Mouse (Mus musculus) intestine, embryonic 15.5 days (tissue): Measurements from ENCODE around the gene Iars2. TPM values are rescaled to one million over a fixed set of nuclear protein-coding genes. Genes with fewer than 3 reads are reported as not detected.
A peak's percentile ranks its signal among the peaks of the same experiment; 100 is the strongest.
"Not testable (repeated sequence)": the region's sequence is repeated elsewhere in the genome, so short reads cannot be mapped to it uniquely, and the experiment has no call there.

Source experiments
- ATAC-seq: fragments of 200-750 bp; cut with Nextera tagmentation; 2 replicates; pipeline ENCODE4 v1.8.0; 2017; ENCODE audit warnings: moderate TSS enrichment, moderate library complexity
- H3K27ac ChIP-seq: fragments of 300-500 bp; sonication (generic); 2 replicates; pipeline ENCODE4 v1.5.1; 2015; ENCODE audit warnings: mild to moderate bottlenecking, inconsistent platforms
- H3K27me3 ChIP-seq: fragments of 300-500 bp; sonication (generic); replicated peaks from 2 replicates; pipeline ENCODE4 v1.6.1; 2015; ENCODE audit warnings: inconsistent platforms
- H3K36me3 ChIP-seq: fragments of 300-500 bp; sonication (generic); 2 replicates; pipeline ENCODE4 v1.6.1; 2015; ENCODE audit warnings: inconsistent platforms
- H3K4me1 ChIP-seq: fragments of 300-500 bp; sonication (generic); replicated peaks from 2 replicates; pipeline ENCODE4 v1.6.1; 2015; ENCODE audit warnings: inconsistent platforms
- H3K4me2 ChIP-seq: fragments of 300-500 bp; sonication (generic); replicated peaks from 2 replicates; pipeline ENCODE4 v1.6.1; 2015; ENCODE audit warnings: mild to moderate bottlenecking, inconsistent platforms
- H3K4me3 ChIP-seq: fragments of 300-500 bp; sonication (generic); replicated peaks from 2 replicates; pipeline ENCODE4 v1.5.1; 2015; ENCODE audit warnings: inconsistent platforms
- H3K9ac ChIP-seq: fragments of 300-500 bp; sonication (generic); 2 replicates; pipeline ENCODE4 v1.6.1; 2015; ENCODE audit warnings: inconsistent platforms
- H3K9me3 ChIP-seq: fragments of 300-500 bp; sonication (generic); 2 replicates; pipeline ENCODE4 v1.6.1; 2016; ENCODE audit warnings: inconsistent platforms
- WGBS: fragments of 180-500 bp; shearing (Covaris S2); methylation state at CpG from one replicate; pipeline ENCODE4 v1.1.7; 2015; 5-methylcytosine and 5-hydroxymethylcytosine counted together
- polyA plus RNA-seq: library from polyadenylated mRNA; unstranded; fragments of >200 nt; fragmentation: Nextera tagmentation; extraction: Ambion mirVana; gene quantifications from 2 replicates; pipeline ENCODE4 v1.2.1, GENCODE M21; 2015

The Iars2 gene
- polyA plus RNA-seq, 1 experiment from 2014 or later = 61.9 TPM

DNA sequence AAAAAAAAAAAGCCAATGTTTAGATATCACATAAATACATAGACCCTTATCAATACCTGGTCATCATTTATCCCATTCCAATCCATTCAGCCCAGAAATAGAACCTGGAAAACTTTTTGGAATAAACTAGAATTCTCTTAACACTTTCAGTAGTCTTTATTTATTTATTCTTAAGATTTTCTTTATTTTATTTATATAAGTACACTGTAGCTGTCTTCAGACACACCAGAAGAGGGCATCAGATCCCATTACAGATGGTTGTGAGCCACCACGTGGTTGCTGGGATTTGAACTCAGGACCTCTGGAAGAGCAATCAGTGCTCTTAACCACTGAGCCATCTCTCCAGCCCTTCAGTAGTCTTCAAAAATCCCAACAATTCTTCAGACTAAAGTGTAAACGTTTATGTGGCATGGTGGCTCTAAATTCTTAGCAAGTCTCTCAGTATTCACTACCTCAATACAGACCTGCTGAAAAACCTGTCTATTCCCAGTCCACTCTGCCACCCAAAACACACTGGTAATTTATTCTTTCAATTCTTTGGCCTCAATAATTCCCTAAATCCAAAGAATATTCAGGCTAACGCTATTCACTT is 1.3 kb downstream of the Iars2 start:
- not testable (repeated sequence) for H3K9me3 ChIP-seq, H3K27ac ChIP-seq, H3K27me3 ChIP-seq, ATAC-seq, H3K4me1 ChIP-seq
- Histone ChIP-seq H3K36me3 (peaks cover 21% of the 10 kb centered on the region), H3K9ac (peak overlapping the region; percentile 94), H3K4me3 (peak overlapping the region; percentile 99), H3K4me2 (peak overlapping the region; percentile 65)
- WGBS = 54% methylated on average over 3 of the region's 3 CpGs

DNA sequence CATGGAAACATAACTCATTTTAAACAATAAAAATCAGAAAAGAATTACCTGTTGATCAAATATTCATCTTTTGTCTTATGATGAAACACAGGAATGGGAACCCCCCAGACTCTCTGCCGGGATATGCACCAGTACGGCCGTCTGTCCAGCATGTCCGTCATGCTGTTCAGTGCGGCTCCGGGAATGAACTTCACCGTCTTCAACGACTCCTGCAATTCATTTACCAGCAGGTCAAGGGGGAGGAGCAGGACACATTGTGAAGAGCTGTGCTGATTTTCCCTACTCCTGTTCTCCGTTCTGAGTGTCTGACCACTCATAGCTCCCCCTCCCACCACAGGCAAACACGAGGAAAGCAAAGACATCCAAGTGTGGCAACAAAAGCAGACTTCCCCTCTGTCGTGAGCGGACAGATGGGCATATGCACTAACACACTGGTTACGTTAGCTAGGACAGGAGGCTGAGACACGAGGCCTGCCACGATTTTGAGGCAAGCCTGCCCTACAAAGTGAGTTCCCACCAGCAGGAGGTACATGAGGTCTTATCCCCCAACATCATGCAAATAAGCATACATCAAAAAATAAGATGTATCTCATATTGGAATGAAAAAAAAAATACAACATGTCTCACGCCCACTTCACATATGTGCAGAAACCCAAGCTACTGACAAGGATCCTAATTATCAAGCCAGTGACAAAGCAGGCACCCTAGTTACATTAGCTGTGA is 13.2 kb downstream of the Iars2 start:
- Histone ChIP-seq H3K4me3 (no peak overlapping the region), H3K36me3 (peaks cover 19% of the 10 kb centered on the region), H3K27ac (no peak overlapping the region), H3K4me1 (no peaks in the 10 kb centered on the region; the same call in 1 of the 2 replicates), H3K9me3 (no peaks in the 10 kb centered on the region), H3K27me3 (no peaks in the 10 kb centered on the region), H3K4me2 (no peak overlapping the region), H3K9ac (no peak overlapping the region)
- 85% methylated on average over 16 of the region's 16 CpGs for WGBS
- ATAC-seq = no peak

DNA sequence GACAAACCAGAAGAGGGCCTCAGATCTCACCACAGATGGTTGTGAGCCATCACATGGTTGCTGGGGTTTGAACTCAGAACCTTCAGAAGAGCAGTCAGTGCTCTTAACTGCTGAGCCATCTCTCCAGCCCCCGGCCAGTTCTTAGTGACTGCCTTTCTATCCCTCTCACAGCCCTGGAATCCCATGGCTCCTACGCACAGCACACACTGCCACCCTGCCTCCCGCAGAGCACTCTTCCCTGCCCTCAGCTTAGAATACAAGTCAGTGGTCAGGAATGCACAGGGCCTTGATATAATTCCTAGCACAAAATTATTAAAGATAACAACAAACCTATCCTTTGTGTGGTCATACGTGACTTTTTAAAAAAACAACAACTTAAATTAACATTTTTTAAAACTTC is 14.7 kb downstream of the Iars2 start:
- WGBS = 92% methylated on average over 4 of the region's 4 CpGs
- Histone ChIP-seq H3K36me3 (peaks cover 15% of the 10 kb centered on the region), H3K4me2 (no peak overlapping the region), H3K4me1 (no peaks in the 10 kb centered on the region; the same call in 1 of the 2 replicates), H3K9me3 (no peaks in the 10 kb centered on the region), H3K4me3 (no peak overlapping the region), H3K27me3 (no peaks in the 10 kb centered on the region), H3K9ac (no peak overlapping the region), H3K27ac (no peak overlapping the region)
- ATAC-seq = no peak

DNA sequence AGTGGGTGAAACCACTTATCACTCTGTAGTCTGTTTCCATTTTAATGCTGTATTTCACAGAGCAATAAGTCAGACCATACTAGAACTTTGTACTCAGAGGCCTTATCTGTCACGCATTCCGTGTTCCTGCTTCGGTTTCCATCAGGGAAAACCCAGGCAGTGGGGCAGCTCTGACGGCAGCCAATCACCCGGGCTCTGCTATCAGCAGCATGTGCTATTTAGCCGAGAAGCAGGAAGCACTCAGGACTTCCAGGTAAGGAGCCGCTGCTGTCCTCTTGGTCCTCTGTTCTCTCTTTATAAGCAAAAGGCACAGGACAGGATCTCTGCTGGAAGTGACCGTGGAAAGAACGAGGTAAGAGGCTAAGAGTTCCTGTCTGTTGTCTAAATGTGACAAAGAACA is 17.2 kb downstream of the Iars2 start:
- WGBS = 67% methylated on average over 9 of the region's 9 CpGs
- no peaks in the 10 kb centered on the region for H3K27me3 ChIP-seq
- H3K27ac ChIP-seq = peak overlapping the region; percentile 37
- peak overlapping the region; percentile 13; the same call in 1 of the 2 replicates for H3K4me3 ChIP-seq
- H3K36me3 ChIP-seq = peaks cover 13% of the 10 kb centered on the region
- H3K4me1 ChIP-seq = no peaks in the 10 kb centered on the region; the same call in 1 of the 2 replicates
- ATAC-seq = peak; percentile 75
- no peaks in the 10 kb centered on the region; the same call in 1 of the 2 replicates for H3K9me3 ChIP-seq
- H3K9ac ChIP-seq = no peak overlapping the region
- H3K4me2 ChIP-seq = 0 out of 2 replicates have a peak overlapping the region, but pooled peaks have one; percentile 2

- peaks cover 15% of the 10 kb centered on the region for H3K36me3 ChIP-seq
- no peak overlapping the region for H3K4me3 ChIP-seq
- peak overlapping the region; percentile 33; the same call in 1 of the 2 replicates for H3K4me2 ChIP-seq
- no peak overlapping the region for H3K9ac ChIP-seq
- H3K9me3 ChIP-seq = no peaks in the 10 kb centered on the region; the same call in 1 of the 2 replicates
- ATAC-seq = peak; percentile 89
- H3K27me3 ChIP-seq = no peaks in the 10 kb centered on the region
- peak overlapping the region; percentile 89 for H3K27ac ChIP-seq
- no peaks in the 10 kb centered on the region; the same call in 1 of the 2 replicates for H3K4me1 ChIP-seq
- 55% methylated on average over 4 of the region's 4 CpGs for WGBS
These were observed 20.3 kb downstream of the Iars2 start for GRCm38 (mm10) chr1:185308908-185309307.

- Histone ChIP-seq H3K4me1 (no peaks in the 10 kb centered on the region; the same call in 1 of the 2 replicates), H3K27me3 (no peaks in the 10 kb centered on the region), H3K27ac (peak overlapping the region; percentile 89), H3K4me2 (0 out of 2 replicates have a peak overlapping the region, but pooled peaks have one; percentile 33), H3K9ac (no peak overlapping the region), H3K4me3 (no peak overlapping the region), H3K9me3 (no peaks in the 10 kb centered on the region; the same call in 1 of the 2 replicates), H3K36me3 (peaks cover 15% of the 10 kb centered on the region)
- peak; percentile 77 for ATAC-seq
- WGBS = 66% methylated on average over 2 of the region's 2 CpGs
These were observed 20.9 kb downstream of the Iars2 start for GRCm38 (mm10) chr1:185308334-185308733.

- WGBS = 68% methylated on average over 7 of the region's 7 CpGs
These were observed 21.6 kb downstream of the Iars2 start for GRCm38 (mm10) chr1:185307645-185308044.

GRCm38 (mm10) chr1:185306836-185307235 is 22.4 kb downstream of the Iars2 start:
- Histone ChIP-seq H3K4me2 (no peak overlapping the region), H3K27me3 (no peaks in the 10 kb centered on the region), H3K9ac (no peak overlapping the region), H3K4me3 (no peak overlapping the region), H3K4me1 (no peaks in the 10 kb centered on the region; the same call in 1 of the 2 replicates), H3K36me3 (peaks cover 24% of the 10 kb centered on the region), H3K27ac (no peak overlapping the region), H3K9me3 (no peaks in the 10 kb centered on the region; the same call in 1 of the 2 replicates)
- ATAC-seq = no peak
- 97% methylated on average over 12 of the region's 12 CpGs for WGBS

More at GRCm38 (mm10) chr1:185307645-185308044, 21.6 kb downstream of the Iars2 start:
- H3K27me3 ChIP-seq = no peaks in the 10 kb centered on the region
- peaks cover 20% of the 10 kb centered on the region for H3K36me3 ChIP-seq
- H3K9me3 ChIP-seq = no peaks in the 10 kb centered on the region; the same call in 1 of the 2 replicates
- ATAC-seq = peak; percentile 5; the same call in 1 of the 2 replicates
- H3K27ac ChIP-seq = peak overlapping the region; percentile 30
- H3K4me1 ChIP-seq = no peaks in the 10 kb centered on the region; the same call in 1 of the 2 replicates
- no peak overlapping the region for H3K4me3 ChIP-seq
- H3K4me2 ChIP-seq = 0 out of 2 replicates have a peak overlapping the region, but pooled peaks have one; percentile 10
- H3K9ac ChIP-seq = no peak overlapping the region

DNA sequence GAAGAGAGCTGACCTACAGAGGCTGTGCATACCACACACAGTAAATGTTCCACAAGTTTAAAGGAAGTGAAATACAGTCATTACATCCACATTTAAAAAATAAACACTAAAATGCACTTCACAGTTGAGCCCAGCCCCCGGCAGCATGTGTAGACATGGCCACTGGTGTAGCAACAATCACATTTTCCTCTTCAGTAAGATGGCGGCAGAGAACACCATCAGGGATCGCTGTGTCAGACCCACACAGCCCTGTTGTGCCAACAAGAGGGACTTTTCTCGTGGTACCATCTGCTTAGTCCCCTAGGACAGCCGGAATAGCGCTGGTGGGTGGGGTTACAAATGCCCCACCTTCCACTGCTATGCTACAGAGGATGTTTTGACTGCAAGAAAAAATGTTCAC is 26.4 kb downstream of the Iars2 start:
- no peak overlapping the region for H3K27ac ChIP-seq

DNA sequence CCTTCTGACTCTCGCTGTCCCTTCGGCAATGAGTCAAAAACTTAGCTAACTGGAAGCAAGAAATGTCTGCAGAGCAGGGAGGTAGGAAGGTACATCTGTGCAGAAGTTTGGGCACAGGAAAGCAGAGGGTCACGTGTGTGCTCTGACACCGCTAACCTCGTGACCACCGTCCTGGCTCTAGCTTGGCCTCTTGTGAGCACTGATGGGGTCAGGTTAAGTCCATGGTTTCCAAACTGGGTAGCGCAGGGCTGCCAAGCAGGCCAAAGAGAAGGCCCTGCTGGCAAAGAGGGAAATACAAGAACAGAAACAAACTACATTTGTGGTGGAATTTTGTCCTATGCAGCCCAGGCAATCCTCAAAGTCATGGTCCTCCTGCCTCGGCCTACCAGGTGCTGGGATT is 30.7 kb downstream of the Iars2 start:
- no peaks in the 10 kb centered on the region for H3K27me3 ChIP-seq
- peaks cover 41% of the 10 kb centered on the region for H3K36me3 ChIP-seq
- H3K4me3 ChIP-seq = no peak overlapping the region
- H3K4me2 ChIP-seq = no peak overlapping the region
- 95% methylated on average over 8 of the region's 8 CpGs for WGBS
- no peaks in the 10 kb centered on the region for H3K9me3 ChIP-seq
- ATAC-seq = no peak
- H3K9ac ChIP-seq = no peak overlapping the region
- H3K4me1 ChIP-seq = no peaks in the 10 kb centered on the region
- H3K27ac ChIP-seq = no peak overlapping the region

More for the DNA sequence above, 26.4 kb downstream of the Iars2 start:
- no peak for ATAC-seq
- Histone ChIP-seq H3K4me2 (no peak overlapping the region), H3K4me1 (no peaks in the 10 kb centered on the region), H3K4me3 (no peak overlapping the region), H3K9ac (no peak overlapping the region), H3K27me3 (no peaks in the 10 kb centered on the region), H3K36me3 (peaks cover 22% of the 10 kb centered on the region), H3K9me3 (no peaks in the 10 kb centered on the region; the same call in 1 of the 2 replicates)
- 94% methylated on average over 6 of the region's 6 CpGs for WGBS

DNA sequence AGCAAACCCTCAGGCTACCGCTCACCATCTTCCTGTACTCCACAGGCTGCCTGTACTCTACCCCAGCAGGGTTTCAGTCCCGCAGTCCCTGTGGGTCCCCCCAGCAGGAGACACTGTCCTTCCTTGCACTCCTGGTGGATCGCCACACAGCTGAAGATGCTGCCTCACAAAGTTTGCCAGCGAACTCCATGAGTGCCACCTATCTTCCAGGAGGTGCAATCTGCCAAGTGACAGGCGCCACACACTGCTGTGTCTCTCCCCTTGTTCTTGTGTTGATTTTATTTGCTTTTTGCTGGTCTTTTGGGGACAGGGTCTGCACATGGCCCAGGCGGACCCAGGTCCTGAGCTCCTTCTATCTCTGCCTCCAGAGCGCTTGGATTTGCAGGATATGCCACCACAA is 32.3 kb downstream of the Iars2 start:
- Histone ChIP-seq H3K27ac (no peak overlapping the region), H3K4me3 (no peak overlapping the region), H3K9ac (no peak overlapping the region), H3K9me3 (no peaks in the 10 kb centered on the region), H3K4me2 (no peak overlapping the region), H3K36me3 (peaks cover 39% of the 10 kb centered on the region), H3K4me1 (no peaks in the 10 kb centered on the region), H3K27me3 (no peaks in the 10 kb centered on the region)
- no peak for ATAC-seq
- WGBS = 85% methylated on average over 7 of the region's 7 CpGs

- H3K4me1 ChIP-seq = no peaks in the 10 kb centered on the region
- WGBS = 92% methylated on average over 10 of the region's 10 CpGs
- no peak for ATAC-seq
- no peak overlapping the region for H3K27ac ChIP-seq
- H3K27me3 ChIP-seq = no peaks in the 10 kb centered on the region
- no peaks in the 10 kb centered on the region for H3K9me3 ChIP-seq
- H3K36me3 ChIP-seq = peaks cover 43% of the 10 kb centered on the region
- H3K9ac ChIP-seq = no peak overlapping the region
- no peak overlapping the region for H3K4me3 ChIP-seq
- no peak overlapping the region for H3K4me2 ChIP-seq
These were observed 36.4 kb downstream of the Iars2 start for GRCm38 (mm10) chr1:185292646-185293360.
